Mouse (Mus musculus): ENCODE measurements around the gene Aldh1l1. TPM values are rescaled to one million over a fixed set of nuclear protein-coding genes. Genes with fewer than 3 reads are reported as not detected.

The Aldh1l1 gene
- 111 and 125 TPM in 2 replicates for total RNA-seq (2014; rRNA removed)
- polyA plus RNA-seq (2015; fragmentation: Nextera tagmentation; extraction: Ambion mirVana) = 83.8 and 101 TPM in 2 replicates

DNA sequence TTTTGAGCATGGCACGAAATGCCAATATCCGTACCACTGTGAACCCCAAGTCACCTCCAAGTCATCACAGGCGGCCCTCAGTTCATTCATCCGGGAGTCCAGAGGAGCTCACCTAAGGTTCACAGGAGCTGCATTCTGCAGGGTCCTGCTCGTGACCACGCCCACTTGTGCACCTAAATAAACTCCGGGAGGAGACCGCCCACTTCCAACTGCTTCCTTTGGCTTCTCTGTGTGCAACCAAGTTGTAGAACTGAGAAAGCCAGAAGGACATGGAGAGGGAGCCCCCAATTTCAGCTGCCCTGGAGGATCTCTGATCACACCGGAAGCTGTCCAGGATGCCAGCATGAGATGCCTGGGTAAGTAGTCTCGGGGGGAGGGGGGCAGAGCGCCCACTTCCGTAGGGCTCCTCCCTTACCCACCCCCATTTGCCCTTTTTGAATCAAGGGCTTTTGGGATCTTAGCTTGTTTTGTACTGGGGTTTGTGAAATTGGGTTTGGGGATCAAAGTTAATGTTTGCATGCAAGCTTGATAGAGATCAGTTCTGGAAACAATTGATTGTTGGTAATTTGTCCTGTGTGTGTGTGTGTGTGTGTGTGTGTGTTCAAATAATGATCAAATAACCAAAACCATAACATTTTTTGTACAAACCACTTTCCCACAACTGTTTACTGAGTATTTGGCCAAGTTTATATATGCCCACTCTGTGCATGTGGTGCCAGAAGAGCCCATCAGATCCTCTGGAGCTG is at the start of gene Aldh1l1:
Aldh1l1 (plus strand) TSS at position 252 of the 746 bp plus-strand sequence.
- ATAC-seq (ENCODE audit: low FRiP score) (no peak), DNase-seq (ENCODE audit: low spot score) (no peak)
- Histone ChIP-seq H3K9ac (replicated peaks; ENCODE audit: low read length, poor library complexity, severe bottlenecking) (no peak within 1 kb of the TSS), H3K4me3 (ENCODE audit: low read depth, low read length) (no peak within 1 kb of the TSS), H3K36me3 (ENCODE audit: insufficient read depth, low read length) (no peaks in the 10 kb centered on the region), H3K27ac (ENCODE audit: low read depth, low read length) (no peak within 1 kb of the TSS), H3K4me1 (ENCODE audit: insufficient read depth, low read length) (no peaks in the 10 kb centered on the region), H3K9me3 (ENCODE audit: low read length) (no peaks in the 10 kb centered on the region), H3K27me3 (ENCODE audit: insufficient read depth, low read length) (no peaks in the 10 kb centered on the region), H3K4me2 (ENCODE audit: low read depth, low read length, poor library complexity, severe bottlenecking) (no peak within 1 kb of the TSS)
- TF ChIP-seq CTCF (IDR thresholded peaks at IDR 0.05) = no peak
- WGBS = 85% methylated on average over 12 of the region's 12 CpGs

DNA sequence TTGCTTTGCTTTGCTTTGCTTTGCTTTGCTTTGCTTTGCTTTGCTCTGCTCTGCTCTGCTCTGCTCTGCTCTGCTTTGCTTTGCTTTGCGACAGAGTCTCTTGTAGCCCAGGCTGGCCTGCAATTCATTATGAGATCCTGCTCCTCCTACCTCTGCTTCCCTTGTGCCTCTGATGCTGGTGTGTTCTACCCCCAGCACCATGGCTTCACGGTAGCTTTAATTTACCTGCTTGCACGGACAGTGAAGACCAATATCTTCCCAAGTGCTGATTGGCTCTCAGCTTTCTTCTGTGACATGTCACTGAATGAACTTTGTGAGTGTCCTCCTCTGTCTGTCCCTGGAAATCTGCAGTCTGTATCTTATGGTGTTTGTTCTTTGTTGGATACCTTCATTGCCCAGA is 49.2 kb upstream of the Aldh1l1 start:
- H3K36me3 ChIP-seq (ENCODE audit: insufficient read depth, low read length) = no peaks in the 10 kb centered on the region
- no peak overlapping the region for H3K4me3 ChIP-seq (ENCODE audit: low read depth, low read length)
- no peak for DNase-seq (ENCODE audit: low spot score)
- H3K4me1 ChIP-seq (ENCODE audit: insufficient read depth, low read length) = no peaks in the 10 kb centered on the region
- no peak overlapping the region for H3K27ac ChIP-seq (ENCODE audit: low read depth, low read length)
- no peak for ATAC-seq (ENCODE audit: low FRiP score)
- no peak for TF ChIP-seq CTCF (IDR thresholded peaks at IDR 0.05)
- no peaks in the 10 kb centered on the region for H3K27me3 ChIP-seq (ENCODE audit: insufficient read depth, low read length)
- H3K4me2 ChIP-seq (ENCODE audit: low read depth, low read length, poor library complexity, severe bottlenecking) = no peak overlapping the region
- H3K9ac ChIP-seq (replicated peaks; ENCODE audit: low read length, poor library complexity, severe bottlenecking) = no peak overlapping the region
- H3K9me3 ChIP-seq (ENCODE audit: low read length) = no peaks in the 10 kb centered on the region
- WGBS = 89% methylated on average over 3 of the region's 3 CpGs

DNA sequence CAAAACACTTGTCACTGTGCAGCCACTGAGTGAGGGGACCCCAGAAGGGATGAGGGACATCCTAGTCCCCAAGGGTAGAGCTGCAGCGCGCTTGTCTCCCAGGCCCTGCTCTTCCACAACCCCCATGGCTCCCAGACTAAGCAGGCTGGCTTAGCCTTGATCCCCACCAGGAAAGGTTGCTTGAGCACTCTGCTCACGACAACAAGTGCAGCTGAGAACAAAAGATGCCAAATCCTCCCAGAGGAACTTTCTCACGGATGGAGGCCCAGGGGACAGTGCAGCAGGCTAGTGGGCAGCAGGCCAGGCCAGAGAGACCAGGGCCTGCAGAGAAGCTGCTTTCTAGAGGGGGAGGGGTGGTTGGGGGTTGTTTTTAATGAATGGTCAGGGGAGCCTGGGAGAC is 39.3 kb upstream of the Aldh1l1 start:
- Histone ChIP-seq H3K4me1 (ENCODE audit: insufficient read depth, low read length) (no peaks in the 10 kb centered on the region), H3K4me3 (ENCODE audit: low read depth, low read length) (no peak overlapping the region), H3K27me3 (ENCODE audit: insufficient read depth, low read length) (no peaks in the 10 kb centered on the region), H3K36me3 (ENCODE audit: insufficient read depth, low read length) (no peaks in the 10 kb centered on the region), H3K4me2 (ENCODE audit: low read depth, low read length, poor library complexity, severe bottlenecking) (no peak overlapping the region), H3K27ac (ENCODE audit: low read depth, low read length) (0 out of 2 replicates have a peak overlapping the region, but pooled peaks have one; percentile 1), H3K9me3 (ENCODE audit: low read length) (no peaks in the 10 kb centered on the region), H3K9ac (replicated peaks; ENCODE audit: low read length, poor library complexity, severe bottlenecking) (no peak overlapping the region)
- ATAC-seq (ENCODE audit: low FRiP score) = peak; percentile 63
- peak; percentile 77 for DNase-seq (ENCODE audit: low spot score)
- no peak for TF ChIP-seq CTCF (IDR thresholded peaks at IDR 0.05)
- WGBS = 11% methylated on average over 4 of the region's 4 CpGs

DNA sequence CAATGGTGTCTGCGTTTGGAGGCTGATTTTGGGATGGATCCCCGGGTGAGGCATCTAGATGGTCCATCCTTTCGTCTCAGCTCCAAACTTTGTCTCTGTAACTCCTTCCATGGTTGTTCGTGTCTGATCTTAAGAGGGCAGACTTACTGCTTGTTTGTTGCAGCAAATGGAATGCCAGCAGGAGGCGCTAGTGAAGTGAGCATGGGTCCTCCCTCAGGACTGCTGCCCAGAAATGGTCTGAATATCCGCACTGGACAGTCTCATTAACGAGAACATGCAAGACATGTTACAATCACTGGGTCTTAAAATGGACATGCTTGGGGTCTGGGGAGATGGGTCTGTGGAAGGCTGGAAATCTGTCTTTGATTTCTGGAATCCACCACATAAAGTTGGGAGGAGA is 36.0 kb upstream of the Aldh1l1 start:
- 0 out of 2 replicates have a peak, but pooled peaks have one; percentile 26 for ATAC-seq (ENCODE audit: low FRiP score)
- no peaks in the 10 kb centered on the region for H3K9me3 ChIP-seq (ENCODE audit: low read length)
- no peaks in the 10 kb centered on the region for H3K27me3 ChIP-seq (ENCODE audit: insufficient read depth, low read length)
- no peaks in the 10 kb centered on the region for H3K36me3 ChIP-seq (ENCODE audit: insufficient read depth, low read length)
- H3K4me3 ChIP-seq (ENCODE audit: low read depth, low read length) = no peak overlapping the region
- WGBS = 34% methylated on average over 7 of the region's 7 CpGs
- H3K4me2 ChIP-seq (ENCODE audit: low read depth, low read length, poor library complexity, severe bottlenecking) = no peak overlapping the region
- no peaks in the 10 kb centered on the region for H3K4me1 ChIP-seq (ENCODE audit: insufficient read depth, low read length)
- DNase-seq (ENCODE audit: low spot score) = peak; percentile 81
- H3K27ac ChIP-seq (ENCODE audit: low read depth, low read length) = no peak overlapping the region
- no peak overlapping the region for H3K9ac ChIP-seq (replicated peaks; ENCODE audit: low read length, poor library complexity, severe bottlenecking)
- TF ChIP-seq CTCF (IDR thresholded peaks at IDR 0.05) = peak; percentile 73

DNA sequence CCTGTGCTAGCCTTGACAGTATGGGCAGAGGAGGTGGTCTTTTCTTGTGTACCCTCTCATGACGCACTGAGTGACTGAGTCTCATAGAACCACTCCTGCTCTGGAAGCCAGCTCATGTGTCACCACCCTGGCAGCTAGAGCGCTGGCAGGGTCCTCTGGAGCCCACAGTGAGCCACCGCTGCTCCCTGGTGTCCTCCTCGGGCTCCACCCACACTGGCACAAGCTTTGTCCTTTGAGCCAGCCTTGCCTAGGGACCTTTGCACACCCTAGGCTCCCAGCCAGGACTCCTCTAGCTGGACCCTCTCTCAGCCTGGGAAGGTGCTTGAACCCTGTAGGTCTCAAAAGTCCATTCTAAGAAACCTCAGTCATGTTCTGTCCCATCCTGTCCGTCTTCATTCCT is 35.5 kb upstream of the Aldh1l1 start:
- H3K27me3 ChIP-seq (ENCODE audit: insufficient read depth, low read length) = no peaks in the 10 kb centered on the region
- no peaks in the 10 kb centered on the region for H3K9me3 ChIP-seq (ENCODE audit: low read length)
- no peaks in the 10 kb centered on the region for H3K36me3 ChIP-seq (ENCODE audit: insufficient read depth, low read length)
- peak; percentile 73 for ATAC-seq (ENCODE audit: low FRiP score)
- H3K9ac ChIP-seq (replicated peaks; ENCODE audit: low read length, poor library complexity, severe bottlenecking) = no peak overlapping the region
- no peaks in the 10 kb centered on the region for H3K4me1 ChIP-seq (ENCODE audit: insufficient read depth, low read length)
- no peak overlapping the region for H3K4me3 ChIP-seq (ENCODE audit: low read depth, low read length)
- H3K27ac ChIP-seq (ENCODE audit: low read depth, low read length) = no peak overlapping the region; the same call in 1 of the 2 replicates
- peak; percentile 63 for DNase-seq (ENCODE audit: low spot score)
- 65% methylated on average over 5 of the region's 5 CpGs for WGBS
- no peak for TF ChIP-seq CTCF (IDR thresholded peaks at IDR 0.05)
- H3K4me2 ChIP-seq (ENCODE audit: low read depth, low read length, poor library complexity, severe bottlenecking) = no peak overlapping the region

DNA sequence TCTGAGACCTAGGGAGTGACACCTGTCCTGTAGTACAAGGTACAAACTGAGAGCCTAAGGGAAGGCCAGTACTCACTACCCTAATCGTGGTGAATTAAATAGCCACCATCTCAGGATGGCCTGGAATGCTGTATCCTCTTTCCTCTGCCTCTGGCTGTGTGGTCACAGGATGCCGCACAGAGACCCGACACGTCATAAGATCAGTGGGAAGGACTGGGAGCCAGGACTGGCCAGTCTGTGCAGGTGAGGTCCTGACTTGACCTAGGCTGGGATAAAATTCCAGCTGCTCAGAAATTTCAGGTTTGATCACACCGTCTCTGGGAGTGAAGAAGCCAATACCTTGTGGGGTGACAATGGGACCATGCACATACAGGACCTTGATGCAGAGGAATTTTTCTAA is 34.7 kb upstream of the Aldh1l1 start:
- no peaks in the 10 kb centered on the region for H3K36me3 ChIP-seq (ENCODE audit: insufficient read depth, low read length)
- H3K4me2 ChIP-seq (ENCODE audit: low read depth, low read length, poor library complexity, severe bottlenecking) = no peak overlapping the region
- TF ChIP-seq CTCF (IDR thresholded peaks at IDR 0.05) = no peak
- no peak overlapping the region for H3K4me3 ChIP-seq (ENCODE audit: low read depth, low read length)
- H3K27me3 ChIP-seq (ENCODE audit: insufficient read depth, low read length) = no peaks in the 10 kb centered on the region
- no peak for ATAC-seq (ENCODE audit: low FRiP score)
- no peaks in the 10 kb centered on the region for H3K4me1 ChIP-seq (ENCODE audit: insufficient read depth, low read length)
- no peak overlapping the region for H3K27ac ChIP-seq (ENCODE audit: low read depth, low read length)
- WGBS = 95% methylated on average over 5 of the region's 5 CpGs
- H3K9ac ChIP-seq (replicated peaks; ENCODE audit: low read length, poor library complexity, severe bottlenecking) = no peak overlapping the region
- no peaks in the 10 kb centered on the region for H3K9me3 ChIP-seq (ENCODE audit: low read length)
- DNase-seq (ENCODE audit: low spot score) = no peak

All from midbrain, postnatal 0 days (tissue).